Mouse (Mus musculus) E14TG2a.4 (cell line): ENCODE data around the gene Rho.

Experiments
- CTCF ChIP-seq: conservative IDR thresholded peaks from 2 replicates; pipeline ENCODE4 v1.5.1; 2014; ENCODE audit warnings: low read length
- POU5F1 ChIP-seq: IDR thresholded peaks from 2 replicates; pipeline ENCODE4 v1.6.1; 2014; ENCODE audit warnings: low read length, borderline replicate concordance

- TF ChIP-seq CTCF (peak; percentile 26), POU5F1 (no peak)
Measured at GRCm38 (mm10) chr6:115901062-115901461, 30.5 kb upstream of the Rho start.
